Mouse (Mus musculus): Measurements from ENCODE around the gene Tmem164. TPM values are rescaled to one million over a fixed set of nuclear protein-coding genes. Genes with fewer than 3 reads are reported as not detected.

The Tmem164 gene
- polyA plus RNA-seq, 1 experiment: 42.1 TPM

DNA sequence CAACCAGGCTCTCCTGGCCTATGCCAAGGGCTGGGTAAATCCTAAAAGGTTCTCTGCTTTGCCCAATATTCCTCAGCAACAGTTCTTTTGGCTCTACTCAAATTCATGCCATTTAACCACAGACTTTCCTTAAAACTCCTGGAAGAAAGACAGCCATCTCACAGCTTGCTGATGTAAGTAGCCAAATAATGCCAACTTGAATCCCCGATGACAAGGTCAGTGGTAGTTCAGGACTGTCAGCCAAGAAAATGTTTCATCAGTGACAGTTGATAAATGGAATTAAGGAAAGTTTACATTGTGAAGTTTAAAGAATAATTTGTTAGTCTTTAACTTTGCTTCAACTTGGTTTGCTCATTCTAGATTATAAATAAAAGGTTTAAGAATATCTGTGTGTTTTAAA lies 8.5 kb upstream of the Tmem164 start:
- no peak for TF ChIP-seq CTCF (IDR thresholded peaks at IDR 0.05; ENCODE audit: insufficient read depth, low read length)
- DNase-seq: no peak
- WGBS: 76% methylated on average over 1 of the region's 1 CpGs
- H3K4me1 ChIP-seq (ENCODE audit: control insufficient read depth, insufficient read depth, low read length): no peaks in the 10 kb centered on the region
- H3K4me3 ChIP-seq (replicated peaks; ENCODE audit: extremely low read depth, low read depth, low read length): no peak overlapping the region

DNA sequence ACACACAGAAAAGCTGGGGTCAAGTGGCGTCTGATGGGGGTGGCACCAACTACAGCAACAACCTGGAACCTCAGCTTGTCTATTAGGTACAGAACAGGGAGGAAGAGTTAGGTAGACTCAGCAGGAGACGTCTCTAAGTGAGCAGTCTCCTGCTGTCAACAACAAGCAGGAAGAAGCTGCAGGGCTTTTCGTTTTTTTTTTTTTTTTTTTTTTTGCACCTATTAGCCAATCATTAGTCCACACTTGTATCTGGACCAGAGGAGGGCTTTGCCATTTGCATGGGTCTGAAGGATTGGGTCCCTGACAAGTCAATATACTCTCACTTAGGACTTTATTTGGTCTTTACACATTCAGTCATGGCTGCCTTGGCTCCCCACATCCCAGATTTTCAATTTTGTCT lies 4.0 kb upstream of the Tmem164 start:
- no peak for DNase-seq
- 50% methylated on average over 3 of the region's 3 CpGs for WGBS
- TF ChIP-seq CTCF (IDR thresholded peaks at IDR 0.05; ENCODE audit: insufficient read depth, low read length) (no peak), POLR2A (IDR thresholded peaks at IDR 0.05; ENCODE audit: borderline replicate concordance, extremely low read depth, low read depth, low read length) (no peak)
- Histone ChIP-seq H3K4me3 (replicated peaks; ENCODE audit: extremely low read depth, low read depth, low read length) (no peak overlapping the region), H3K4me1 (ENCODE audit: control insufficient read depth, insufficient read depth, low read length) (no peaks in the 10 kb centered on the region)

DNA sequence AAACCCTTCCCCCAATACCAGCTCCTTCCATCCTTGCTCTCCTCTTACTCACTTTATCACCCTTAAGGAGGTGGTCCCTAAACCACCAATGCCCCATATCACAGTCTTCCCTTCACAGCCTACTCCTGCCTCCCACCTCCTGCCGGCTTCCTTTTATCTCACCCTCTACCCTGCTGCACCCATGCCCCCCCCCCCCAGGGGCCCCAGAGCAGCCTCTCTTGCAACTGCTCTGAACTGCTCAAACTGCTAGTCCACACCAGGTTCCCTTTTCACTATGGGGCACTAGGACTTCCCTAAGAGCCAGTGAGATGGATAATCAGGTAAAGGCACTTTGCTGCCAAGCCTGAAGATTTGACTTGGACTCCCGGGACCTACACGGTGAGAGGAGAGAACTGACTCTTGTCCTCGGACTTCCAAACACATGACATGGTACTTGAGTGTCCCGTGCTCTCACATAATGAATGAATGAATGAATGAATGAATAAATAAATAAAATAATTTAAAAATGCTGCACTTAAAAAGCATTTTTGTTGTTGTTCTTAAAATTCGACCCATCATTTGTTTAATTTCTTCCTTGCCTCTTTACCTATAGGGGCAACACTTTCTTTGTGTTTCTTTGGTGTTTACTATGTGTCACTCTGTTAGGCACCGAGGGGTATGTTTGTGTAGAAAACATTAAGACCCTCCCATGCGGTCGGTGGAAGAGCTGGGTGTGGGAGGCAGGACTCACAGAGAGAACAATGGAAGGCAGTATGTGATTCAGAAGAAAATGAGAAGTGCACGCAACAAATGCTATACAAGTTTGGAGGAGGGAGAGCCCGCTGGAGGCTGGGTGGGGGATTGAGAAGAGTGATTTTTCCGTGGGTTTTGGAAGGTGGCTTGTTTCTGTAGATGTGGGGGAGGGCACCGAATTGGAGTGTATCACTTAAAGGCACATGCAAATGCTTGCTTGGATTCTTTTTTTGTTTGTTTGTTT lies 2.4 kb upstream of the Tmem164 start:
- no peaks in the 10 kb centered on the region; the same call in 1 of the 2 replicates for H3K4me1 ChIP-seq (ENCODE audit: control insufficient read depth, insufficient read depth, low read length)
- TF ChIP-seq POLR2A (IDR thresholded peaks at IDR 0.05; ENCODE audit: borderline replicate concordance, extremely low read depth, low read depth, low read length): no peak
- TF ChIP-seq CTCF (IDR thresholded peaks at IDR 0.05; ENCODE audit: insufficient read depth, low read length): no peak
- no peak for DNase-seq
- H3K4me3 ChIP-seq (replicated peaks; ENCODE audit: extremely low read depth, low read depth, low read length): no peak overlapping the region
- 68% methylated on average over 13 of the region's 13 CpGs for WGBS

DNA sequence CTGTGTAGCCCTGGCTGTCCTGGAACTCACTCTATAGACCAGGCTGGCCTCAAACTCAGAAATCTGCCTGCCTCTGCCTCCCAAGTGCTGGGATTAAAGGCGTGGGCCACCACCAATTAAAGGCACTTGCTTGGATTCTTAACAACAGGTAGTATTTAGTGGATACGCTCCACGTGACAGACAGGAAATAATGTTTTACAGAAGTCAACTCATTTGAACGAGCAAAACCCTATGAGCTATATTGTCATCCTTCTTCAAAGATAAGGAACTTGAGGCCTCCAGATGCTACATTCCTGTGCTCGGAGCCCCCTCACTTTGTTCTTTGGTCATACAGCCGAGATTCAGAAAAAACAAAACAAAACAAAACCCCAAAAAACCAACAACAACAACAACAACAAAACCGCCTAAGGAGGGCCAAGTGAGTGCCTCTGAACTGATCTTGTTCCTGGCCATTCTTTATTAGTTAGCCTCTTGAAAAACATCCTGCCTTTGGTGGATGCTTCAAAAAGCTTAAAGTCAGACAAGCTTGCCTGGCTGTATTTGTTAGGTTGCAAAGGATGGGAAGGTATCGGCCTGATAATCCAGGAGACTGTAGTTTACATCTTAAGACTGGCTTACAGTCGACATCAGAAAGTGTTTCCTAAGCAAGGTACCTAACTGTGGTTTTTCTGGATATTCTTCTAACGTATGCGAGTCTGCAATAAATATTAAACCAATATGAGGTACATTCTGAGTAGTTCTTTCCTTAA lies 1.5 kb upstream of the Tmem164 start:
- WGBS: 47% methylated on average over 11 of the region's 11 CpGs
- H3K4me1 ChIP-seq (ENCODE audit: control insufficient read depth, insufficient read depth, low read length): no peaks in the 10 kb centered on the region; the same call in 1 of the 2 replicates
- no peak for TF ChIP-seq POLR2A (IDR thresholded peaks at IDR 0.05; ENCODE audit: borderline replicate concordance, extremely low read depth, low read depth, low read length)
- TF ChIP-seq CTCF (IDR thresholded peaks at IDR 0.05; ENCODE audit: insufficient read depth, low read length): no peak
- no peak for DNase-seq
- no peak overlapping the region for H3K4me3 ChIP-seq (replicated peaks; ENCODE audit: extremely low read depth, low read depth, low read length)

DNA sequence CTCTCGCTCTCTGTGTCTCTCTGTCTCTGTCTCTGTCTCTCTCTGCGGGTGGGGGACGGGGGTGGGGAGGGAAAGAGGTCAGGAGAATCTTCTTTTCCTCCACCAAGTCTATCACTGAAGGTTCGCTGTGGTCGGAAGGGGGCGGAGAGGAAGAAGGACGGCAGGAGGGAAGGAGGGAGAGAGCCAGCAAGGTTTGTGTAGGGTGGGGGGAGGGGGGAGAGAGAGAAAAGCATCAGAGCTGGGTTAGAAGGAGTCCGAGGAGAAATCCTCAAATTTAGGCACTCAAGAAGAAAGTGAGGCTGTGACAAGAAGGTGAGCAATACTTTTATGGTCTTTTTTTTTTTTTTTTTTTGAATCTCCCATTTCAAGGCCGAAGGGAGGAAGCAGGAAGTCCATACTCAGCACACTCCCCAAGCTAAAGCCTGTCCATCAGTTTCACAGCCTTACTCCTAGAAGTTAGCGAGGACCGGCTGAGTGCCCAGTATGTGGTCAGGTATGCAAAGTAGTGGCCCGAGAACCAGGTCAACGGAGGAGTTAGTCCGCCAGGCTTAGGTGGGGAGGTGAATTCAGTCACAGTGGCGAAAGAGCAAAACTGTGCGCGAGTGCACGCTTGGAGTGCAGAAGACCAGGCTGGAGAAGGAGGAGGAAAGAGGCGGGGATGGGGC lies 683 bp upstream of the Tmem164 start:
- peak; percentile 54 for DNase-seq
- Histone ChIP-seq H3K4me3 (replicated peaks; ENCODE audit: extremely low read depth, low read depth, low read length) (peak overlapping the region; percentile 96), H3K4me1 (ENCODE audit: control insufficient read depth, insufficient read depth, low read length) (no peaks in the 10 kb centered on the region; the same call in none of the 2 replicates)
- 18% methylated on average over 18 of the region's 19 CpGs for WGBS
- TF ChIP-seq CTCF (IDR thresholded peaks at IDR 0.05; ENCODE audit: insufficient read depth, low read length) (no peak), POLR2A (IDR thresholded peaks at IDR 0.05; ENCODE audit: borderline replicate concordance, extremely low read depth, low read depth, low read length) (peak; percentile 52; the same call in 1 of the 2 replicates)

DNA sequence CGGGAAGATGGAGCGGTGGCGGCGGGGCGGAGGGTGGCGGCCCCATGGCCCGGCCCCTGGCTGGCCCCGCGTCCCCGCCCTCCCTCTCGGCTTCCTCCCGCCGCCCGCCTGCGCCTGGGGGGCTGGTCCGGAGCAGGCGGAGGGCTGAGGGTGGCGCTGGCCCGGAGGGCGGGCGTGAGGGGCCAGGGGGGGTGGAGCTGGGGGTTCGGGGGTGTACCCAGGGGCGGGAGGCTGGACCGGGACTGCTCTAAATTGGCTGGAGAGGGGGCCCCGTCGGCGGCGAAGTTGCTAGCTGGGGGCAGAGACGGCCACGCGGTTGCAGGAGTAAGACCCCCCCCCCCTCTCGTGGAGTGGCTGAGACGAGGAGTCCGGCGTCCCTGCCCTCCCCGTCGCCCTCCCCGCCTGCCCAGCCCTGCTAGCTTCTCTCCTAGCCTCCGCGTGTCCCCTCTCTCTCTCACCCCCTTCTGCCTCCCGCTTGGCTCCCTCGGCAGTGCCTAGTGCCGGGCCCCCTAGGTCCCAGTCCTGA lies 473 bp downstream of the Tmem164 start:
- peak overlapping the region; percentile 96 for H3K4me3 ChIP-seq (replicated peaks; ENCODE audit: extremely low read depth, low read depth, low read length)
- H3K4me1 ChIP-seq (ENCODE audit: control insufficient read depth, insufficient read depth, low read length): no peaks in the 10 kb centered on the region; the same call in none of the 2 replicates
- WGBS: 26% methylated on average over 19 of the region's 43 CpGs
- DNase-seq: no peak
- TF ChIP-seq POLR2A (IDR thresholded peaks at IDR 0.05; ENCODE audit: borderline replicate concordance, extremely low read depth, low read depth, low read length) (no peak), CTCF (IDR thresholded peaks at IDR 0.05; ENCODE audit: insufficient read depth, low read length) (no peak)

DNA sequence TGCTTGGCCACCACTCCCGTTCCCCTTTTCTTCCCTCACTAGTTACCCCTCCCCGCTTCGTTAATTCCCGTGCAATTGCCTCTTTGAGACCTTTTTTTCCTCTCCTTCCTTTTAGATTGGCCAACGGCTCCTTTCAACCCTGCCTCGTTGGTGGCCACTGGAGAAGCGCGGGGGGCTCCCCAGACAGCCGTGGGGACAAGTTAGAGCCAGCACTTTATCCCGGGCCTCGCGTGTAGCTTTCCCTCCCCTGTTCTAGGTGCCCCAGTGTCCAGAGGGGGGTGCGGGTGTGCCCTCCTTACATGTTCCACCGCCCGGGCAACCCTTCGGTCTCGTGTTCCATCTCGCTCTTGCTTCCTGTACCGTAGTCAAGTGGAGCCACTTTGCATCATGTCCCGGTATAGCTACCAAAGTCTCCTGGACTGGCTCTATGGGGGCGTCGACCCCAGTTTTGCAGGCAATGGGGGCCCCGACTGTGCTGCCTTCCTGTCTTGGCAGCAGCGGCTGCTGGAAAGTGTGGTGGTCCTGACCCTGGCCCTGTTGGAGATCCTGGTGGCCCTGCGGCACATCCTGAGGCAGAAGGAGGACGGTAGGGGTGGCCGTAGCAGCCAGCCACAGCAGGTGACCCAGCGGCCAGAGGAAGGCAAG lies 1.1 kb downstream of the Tmem164 start:
- peak; percentile 34 for DNase-seq
- Histone ChIP-seq H3K4me1 (ENCODE audit: control insufficient read depth, insufficient read depth, low read length) (no peaks in the 10 kb centered on the region; the same call in none of the 2 replicates), H3K4me3 (replicated peaks; ENCODE audit: extremely low read depth, low read depth, low read length) (peak overlapping the region; percentile 96)
- TF ChIP-seq POLR2A (IDR thresholded peaks at IDR 0.05; ENCODE audit: borderline replicate concordance, extremely low read depth, low read depth, low read length): no peak
- 29% methylated on average over 28 of the region's 28 CpGs for WGBS

DNA sequence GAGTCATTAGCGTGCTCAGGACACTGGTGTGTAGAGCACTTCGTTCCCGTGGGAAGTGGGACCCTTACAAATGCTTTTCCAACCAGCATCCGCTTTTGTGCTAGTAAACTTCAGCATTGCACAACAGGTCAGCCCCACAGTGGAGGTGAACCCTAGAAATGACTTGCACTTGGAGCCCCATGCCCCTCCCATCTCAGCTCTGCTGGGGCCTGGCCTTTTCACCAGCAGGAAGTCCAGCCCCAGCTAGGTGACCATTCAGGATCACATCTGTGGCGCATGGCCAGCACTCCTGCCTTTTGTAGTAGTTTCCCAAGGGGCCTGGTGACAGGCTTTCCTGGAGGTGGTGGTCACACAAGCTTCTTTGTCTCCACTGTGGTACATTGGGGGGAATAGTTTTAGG lies 1.8 kb downstream of the Tmem164 start:
- TF ChIP-seq POLR2A (IDR thresholded peaks at IDR 0.05; ENCODE audit: borderline replicate concordance, extremely low read depth, low read depth, low read length) (no peak), CTCF (IDR thresholded peaks at IDR 0.05; ENCODE audit: insufficient read depth, low read length) (no peak)
- H3K4me3 ChIP-seq (replicated peaks; ENCODE audit: extremely low read depth, low read depth, low read length): peak overlapping the region; percentile 2
- peak; percentile 36 for DNase-seq
- WGBS: 48% methylated on average over 5 of the region's 5 CpGs
- no peaks in the 10 kb centered on the region; the same call in none of the 2 replicates for H3K4me1 ChIP-seq (ENCODE audit: control insufficient read depth, insufficient read depth, low read length)
